Mouse (Mus musculus) spleen, postnatal 14 days (tissue): ENCODE measurements around the gene Agbl3.

Source experiments
- DNase-seq, 2 experiments: peaks; one replicate each; pipeline ENCODE4 v3.0.0; 2021 to 2022; ENCODE audit warnings: low spot score in 2 of 2

Agbl3 gene

DNA sequence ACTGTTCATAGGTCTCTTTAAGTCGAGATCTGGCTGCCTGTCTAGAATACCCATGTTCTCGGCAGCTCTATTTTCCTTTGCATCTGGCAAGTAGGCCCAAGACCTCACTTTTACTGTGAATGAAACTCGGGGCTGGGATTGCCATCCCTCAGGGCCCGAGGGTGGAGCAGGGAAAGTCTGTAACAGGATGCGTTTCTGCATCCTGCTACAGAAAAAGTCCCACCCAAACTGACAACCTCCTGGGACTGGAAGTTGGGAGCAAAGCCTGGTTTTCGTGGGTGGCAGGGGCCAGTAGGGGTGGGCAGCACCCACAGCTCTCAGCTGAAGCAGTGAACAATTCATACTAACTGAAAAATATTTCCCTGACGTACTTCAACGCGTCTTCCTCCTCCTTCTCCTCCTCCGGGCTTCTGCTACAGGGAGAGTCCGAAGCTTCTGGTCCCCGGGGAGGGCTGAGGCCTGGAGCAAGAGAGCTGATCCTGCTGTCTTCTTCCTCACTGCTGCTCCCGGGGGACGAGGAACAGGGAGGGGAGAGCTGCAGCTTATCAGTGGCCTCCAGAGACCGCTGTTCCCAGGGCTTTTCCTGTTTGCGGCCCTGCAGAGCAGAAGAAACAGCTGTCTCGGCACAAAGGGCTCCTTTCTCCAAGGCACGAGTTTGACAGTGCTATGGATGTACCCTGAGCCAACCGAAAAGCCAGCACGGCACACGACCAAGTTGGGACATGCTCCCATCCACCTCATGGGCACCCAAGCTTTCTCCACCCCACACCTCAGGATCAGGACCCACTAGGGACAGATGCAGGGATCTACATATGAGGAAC, 94.1 kb downstream of the Agbl3 start:
- no peak for DNase-seq

DNA sequence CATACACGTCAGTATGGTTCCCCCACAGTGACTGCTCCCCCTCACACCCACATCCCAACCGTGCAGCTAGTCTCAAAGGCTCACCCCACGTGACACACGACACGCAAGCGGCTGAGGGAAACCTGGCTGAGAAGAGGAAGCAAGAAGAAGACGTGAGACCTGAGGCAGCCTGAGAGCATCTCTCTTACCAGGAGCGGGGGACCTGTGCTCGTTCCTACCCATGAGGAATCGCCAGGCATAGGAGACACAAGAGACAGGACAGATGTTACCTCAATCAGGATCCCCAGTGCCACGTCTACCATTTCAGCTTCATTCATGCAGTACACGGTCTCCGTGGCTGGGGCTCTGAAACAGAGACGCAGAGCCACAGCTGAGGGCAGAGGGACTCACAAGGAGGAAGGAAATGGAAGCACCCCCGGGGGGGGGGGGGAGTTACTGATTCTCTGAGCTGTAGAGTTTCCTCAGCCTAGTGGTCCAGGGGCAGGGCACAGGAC, 95.1 kb downstream of the Agbl3 start:
- peak; percentile 41 to 53 for DNase-seq

DNA sequence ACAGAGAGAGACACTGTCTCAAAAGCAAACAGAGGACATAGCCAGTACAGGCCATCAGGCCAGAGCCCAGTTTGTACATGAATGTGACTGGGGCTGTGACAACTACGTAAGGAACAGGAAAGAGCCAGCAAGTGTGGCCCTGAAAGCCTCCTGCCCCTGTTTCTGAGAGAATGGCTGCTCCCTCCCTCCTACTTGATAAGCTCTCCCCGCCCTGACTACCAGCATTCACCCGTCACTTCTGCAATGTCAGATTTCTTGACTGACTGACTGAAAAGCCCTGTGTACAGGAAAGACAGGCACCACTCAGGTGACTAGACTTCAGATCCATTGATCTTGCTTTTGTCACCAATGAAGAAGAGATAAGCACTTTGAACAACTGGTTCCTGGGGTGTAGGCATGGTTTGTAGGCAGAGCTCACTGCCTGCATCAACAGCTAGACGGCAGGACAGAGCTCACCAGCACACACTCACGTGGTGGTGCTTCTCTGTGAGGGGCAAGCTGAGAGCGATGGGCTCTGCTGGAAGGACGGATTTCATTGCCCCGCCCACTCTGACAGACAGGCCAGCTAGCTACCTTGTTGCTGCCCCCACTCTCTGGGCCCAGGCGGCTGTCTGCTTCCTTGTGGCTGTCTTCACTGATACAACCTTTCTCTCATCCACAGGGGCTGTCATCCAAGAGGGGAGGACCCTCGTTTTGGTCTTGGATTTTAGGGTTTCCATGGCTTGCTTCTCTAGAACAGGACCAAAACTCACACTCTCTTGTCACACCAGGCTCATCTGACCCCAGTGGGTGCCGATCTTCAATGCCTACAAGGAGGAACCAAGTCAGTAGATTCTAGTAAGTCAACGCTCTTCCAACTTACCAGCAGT, 96.0 kb downstream of the Agbl3 start:
- DNase-seq = peak in 1 of 2 experiments; percentile 6

DNA sequence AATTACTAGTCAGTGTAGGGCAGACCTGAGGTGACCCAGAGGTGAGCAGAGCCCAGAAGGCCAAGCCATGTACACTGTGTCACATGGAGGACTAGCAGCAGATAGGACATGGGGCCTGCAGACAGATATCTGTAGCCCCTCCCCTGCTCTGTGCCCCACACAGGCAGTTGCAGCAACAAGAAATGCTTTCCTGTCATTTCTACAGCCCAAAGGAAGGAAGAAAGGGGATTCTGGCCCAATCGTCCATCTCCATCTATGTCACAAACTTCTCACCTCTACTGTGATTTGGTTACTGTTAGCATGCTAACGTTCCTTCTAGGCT, 96.6 kb downstream of the Agbl3 start:
- DNase-seq = peak in 1 of 2 experiments; percentile 6

DNA sequence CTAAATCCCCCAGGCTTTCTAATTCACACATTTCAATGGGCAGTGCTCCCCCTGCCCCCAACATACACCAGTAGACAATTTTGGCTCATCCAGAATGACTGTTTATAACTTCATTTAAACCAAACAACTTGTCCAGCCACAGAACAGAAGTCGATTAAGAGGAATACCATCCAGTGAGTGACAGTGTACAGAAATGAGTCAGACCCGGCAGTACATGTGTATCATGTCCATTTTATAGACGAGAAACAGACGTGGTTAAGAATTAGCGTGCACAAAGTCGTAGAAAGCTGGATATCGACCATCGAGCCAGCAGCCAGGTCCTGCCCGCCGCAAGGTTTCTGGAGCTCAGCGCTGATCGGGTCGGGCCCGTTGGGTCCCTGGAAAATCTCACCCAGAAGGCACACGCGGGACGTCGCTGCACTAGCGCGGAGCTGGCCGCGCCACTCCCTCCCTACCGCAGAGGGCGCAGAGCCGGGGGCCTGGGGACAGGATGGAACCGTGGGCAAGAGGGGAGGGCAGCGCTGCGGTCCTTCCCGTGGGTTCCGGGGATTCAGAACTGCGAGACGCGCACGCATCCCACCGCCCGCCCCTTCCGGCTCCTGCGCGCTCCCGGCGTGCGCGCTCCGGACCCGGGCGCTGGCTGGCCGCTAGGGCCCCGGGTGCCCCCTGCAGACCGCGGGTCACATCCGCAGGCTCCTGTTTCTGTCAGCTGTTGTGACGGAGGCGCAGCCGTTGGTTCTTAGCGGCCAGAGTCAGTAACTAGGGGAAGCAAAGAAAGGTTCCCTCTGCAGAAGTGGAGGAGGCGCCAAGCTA, 97.5 kb downstream of the Agbl3 start, which contains the start of gene Cyren:
TSS of gene Cyren (minus strand) at position 552 of the 813 bp plus-strand sequence.
- peak; percentile 78 to 86 for DNase-seq

DNA sequence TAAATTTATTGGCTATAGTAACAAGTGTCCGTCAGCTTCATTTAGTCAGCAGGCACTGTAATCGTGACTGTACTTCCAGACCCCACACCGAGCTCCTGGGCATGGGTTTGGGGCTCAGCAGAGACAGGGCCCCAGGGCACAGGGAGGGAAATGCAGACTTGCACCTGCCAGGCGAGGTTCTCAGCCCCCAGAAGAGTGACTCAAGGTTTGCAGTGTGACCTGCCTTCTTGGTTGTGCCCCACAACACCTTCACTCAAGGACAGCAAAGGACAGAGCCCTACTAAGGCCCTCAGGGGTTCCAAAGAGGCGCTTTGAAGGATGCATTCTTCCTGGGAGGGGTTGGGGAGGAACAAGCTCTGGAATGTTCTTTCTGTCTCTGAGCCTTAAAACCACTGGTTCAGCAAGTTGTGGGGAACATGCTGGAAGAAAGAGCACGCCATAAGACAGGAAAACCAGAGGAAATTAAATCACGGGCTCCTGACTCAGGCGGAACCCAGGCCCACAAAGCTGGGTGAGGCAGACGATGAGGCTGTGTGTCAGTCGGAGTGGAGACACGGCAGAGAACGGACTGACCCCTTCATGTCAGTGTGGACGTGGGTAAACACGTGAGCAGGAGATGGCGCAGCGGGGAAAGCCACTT, 99.0 kb downstream of the Agbl3 start:
- DNase-seq = no peak

DNA sequence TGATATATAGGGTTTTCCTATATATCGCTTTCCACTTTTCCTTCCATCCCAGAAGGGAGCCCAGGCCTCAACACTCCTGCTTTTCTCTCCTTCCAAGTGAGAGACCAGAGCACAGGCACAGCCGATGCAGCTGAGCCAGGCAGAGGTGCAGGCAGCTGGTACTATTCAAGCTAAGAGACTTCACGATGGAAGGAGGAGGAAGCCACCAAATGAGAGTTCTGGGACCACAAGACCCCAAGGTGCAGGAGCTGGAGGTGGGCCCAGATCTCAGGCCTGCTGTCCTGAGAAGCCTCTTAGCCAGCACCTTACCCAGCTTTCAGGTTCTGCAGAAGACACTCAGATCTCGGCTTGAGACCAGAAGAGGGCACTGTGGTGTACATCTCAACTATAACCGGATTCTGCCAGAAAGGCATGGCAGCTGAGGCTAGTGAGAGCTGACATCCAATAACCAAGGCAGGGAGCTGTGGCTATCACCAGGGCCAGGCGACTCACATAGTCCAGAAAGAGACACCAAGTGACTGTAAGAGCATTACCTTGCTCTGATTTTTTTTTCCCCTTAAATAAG, 99.8 kb downstream of the Agbl3 start:
- DNase-seq = peak in 1 of 2 experiments; percentile 52

DNA sequence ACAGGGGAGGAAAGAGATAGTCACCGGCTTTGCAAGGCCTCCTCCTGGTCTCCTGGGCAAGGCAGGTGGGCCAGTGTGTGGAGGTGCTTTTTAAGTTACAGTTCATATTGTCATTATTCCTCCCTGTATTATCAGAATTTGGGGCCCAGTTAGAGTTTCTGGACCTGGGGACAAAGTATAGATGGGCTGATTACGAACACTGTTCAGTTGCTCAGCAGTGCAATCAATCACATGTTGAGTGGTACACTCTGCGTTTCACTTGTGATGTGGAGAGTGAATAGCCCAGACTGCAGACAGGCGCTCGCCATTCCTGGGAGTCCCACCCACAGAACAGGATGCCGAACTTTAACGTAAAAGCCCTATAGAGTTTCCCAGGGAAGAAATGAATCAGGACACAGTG, 104.5 kb downstream of the Agbl3 start:
- DNase-seq = no peak

DNA sequence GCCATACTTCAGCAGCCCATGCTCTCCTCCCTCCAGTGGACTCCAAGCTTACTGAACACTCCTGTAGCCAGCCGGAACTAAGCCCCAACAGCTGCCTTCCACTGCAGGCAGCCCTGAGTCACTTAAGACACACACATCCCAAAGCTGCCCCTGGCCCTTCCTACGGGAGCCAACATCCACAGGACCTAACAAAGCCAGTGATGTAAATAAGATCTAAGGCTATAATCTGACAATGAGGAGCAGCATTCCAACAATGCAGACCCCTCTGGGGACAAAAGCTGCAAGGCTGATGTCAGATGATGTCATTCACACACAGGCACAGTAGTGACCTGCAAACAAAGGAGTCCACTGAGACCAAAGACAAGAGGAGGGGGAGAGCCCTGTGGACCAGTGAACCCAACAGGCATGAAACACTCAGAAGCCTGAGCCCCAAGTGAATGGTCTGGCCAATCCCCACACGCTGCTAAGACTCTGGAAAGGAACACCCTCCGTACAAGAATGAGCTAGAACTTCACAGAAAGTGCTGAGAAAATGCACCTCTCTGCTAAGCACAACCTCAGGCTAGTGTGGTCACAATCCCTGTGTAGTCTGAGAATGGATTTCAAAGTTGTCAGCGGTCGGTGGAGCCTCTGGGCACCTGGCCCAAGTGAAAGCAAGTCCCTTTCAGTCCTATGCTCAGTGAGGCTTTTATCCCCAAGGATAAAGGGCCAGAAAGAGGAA, 107.1 kb downstream of the Agbl3 start:
- DNase-seq = no peak

DNA sequence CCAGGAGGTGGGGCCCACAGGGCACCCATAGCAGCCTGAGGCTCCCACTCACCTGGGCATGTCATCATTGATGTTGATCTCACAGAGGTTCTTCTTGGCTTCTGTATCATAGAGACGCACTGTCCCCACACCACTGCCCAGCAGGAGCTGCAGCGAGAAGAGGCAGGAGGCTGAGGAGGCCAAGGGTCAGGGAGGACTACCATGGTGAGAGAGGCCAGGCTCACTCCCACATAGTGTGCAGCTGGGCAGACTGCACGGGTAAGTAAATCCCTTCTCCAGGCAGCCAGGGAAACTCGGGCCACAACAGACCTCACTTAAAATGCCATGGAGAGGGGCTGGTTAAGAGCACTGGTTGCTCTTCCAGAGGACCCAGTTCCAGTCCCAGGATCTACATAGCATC, 109.0 kb downstream of the Agbl3 start:
- no peak for DNase-seq

DNA sequence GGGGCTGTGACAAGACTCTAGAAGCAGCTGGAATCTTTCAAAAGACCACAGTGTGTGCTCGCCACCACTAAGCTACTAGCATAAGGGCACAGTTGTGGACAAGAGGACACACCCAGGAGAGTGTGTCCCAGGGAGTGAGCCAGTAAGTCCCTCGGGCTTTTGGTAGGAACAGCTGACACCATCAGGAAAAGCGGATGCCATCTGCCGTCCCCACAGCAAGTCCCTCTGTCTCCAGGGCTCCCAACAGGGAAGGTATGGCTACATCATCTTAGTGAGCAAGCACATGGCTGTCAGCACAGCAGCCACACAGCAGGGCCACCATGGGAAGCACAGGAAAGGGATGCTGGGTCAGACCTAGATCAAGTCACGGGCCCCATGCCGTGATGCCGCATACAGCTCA, 115.3 kb downstream of the Agbl3 start:
- no peak for DNase-seq

DNA sequence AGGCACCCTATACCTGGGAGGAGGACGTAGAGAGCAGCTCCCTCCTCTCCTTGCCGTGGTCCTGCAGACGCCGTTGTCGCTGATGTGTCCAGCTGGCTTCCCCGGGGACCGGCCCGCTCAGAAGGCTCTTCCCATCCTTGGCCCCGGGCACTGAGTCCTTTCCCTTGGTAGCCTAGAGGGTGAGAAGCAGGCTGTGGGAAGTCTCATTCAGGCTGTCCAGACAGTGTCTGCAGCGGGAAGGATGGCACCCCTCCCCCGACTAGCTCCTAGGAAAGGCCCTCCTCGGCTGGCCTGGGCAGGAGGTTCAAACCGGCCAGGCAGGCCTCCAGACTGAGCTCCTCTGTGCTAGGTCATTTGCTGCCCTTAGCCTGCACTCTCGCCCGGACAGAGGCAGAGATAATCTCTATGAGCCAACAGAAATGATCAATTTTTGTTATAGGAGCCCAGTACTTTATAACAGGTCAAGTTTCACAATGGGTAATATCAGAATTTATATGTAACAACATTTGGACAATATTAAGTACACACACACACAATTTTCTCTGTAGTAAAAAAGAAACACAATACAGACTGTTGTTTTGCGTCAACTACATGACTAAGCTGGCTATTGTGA, 116.0 kb downstream of the Agbl3 start:
- no peak for DNase-seq

DNA sequence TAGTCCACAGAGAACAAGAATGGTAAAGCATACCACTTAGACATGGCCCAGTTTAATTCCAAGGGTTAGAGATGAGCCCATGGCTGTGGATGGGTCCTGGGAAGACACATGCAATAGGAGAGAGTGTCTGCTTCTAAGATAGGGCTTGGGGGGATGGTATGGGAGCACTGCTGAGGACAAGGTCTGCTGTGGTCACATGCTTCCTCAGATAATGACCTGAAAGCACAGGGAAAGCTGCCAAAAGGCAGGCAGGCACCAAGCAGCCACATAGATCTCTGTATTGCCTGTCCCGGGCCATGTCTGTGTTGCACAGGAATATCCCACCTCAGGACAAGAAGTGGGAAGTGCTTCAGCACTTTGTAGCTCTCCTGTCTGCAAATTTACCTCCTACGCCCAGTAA, 118.9 kb downstream of the Agbl3 start:
- no peak for DNase-seq

DNA sequence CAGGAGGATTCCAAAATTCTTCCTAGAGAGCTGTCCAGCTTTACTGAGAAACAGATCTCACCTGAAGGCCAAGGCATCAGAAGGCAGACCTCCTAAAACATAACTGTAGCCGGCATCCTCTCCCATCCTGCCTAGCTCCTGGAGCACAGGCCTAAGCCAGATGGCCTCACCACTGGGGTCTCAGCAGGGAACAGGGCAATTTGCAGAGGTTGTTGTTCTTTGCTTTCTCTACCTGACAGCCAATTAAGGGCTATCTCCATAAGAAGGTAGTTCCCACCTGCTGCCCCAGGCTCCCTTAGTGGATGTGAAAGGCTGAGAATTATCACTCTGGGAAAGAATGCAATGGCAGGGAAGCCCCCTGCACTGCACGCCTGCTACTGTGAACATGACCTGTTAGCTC, 120.8 kb downstream of the Agbl3 start:
- DNase-seq = no peak

DNA sequence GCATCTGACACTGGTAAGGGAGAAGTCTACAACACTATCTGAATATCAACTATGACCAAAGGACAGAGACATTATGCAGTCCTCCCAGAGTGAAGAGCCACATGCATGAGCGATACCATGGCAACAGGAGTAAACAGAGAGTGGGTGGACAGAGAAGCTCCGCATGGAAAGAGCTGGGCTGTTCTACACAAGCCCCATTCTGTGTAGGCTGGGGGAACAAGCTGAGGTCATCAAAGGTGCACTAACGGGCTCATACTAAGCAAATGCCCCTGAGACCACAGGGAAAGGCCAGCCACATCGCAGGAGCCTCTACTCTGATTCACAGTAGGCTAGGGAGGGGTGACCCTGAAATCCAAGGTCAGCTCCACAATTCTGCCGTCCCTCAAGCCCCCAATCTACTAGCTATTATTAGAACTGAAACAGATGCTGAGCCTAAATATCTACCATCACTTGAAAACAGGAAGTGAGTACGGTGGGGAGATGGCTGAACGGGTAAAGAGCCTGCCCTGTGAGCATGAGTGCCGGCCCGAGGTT, 121.7 kb downstream of the Agbl3 start:
- no peak for DNase-seq

DNA sequence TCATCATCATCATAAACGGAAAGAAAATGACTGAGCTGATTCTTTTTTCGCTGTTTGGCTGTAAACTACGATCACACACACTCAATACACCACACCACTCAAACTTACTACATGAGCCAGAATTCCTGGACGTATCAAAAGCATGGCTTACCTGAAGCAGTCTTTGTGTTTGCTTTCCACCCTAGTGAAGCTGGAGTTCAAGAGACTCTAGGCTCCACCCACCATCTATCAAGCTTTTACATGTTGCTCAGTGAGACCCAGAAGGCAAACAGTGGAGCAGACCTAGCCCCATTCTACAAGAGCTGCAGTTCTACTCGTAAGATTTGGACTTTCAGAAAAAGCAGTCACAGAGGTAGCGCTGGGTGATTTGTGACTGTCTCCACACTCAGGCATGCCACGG, 122.3 kb downstream of the Agbl3 start:
- DNase-seq = no peak

DNA sequence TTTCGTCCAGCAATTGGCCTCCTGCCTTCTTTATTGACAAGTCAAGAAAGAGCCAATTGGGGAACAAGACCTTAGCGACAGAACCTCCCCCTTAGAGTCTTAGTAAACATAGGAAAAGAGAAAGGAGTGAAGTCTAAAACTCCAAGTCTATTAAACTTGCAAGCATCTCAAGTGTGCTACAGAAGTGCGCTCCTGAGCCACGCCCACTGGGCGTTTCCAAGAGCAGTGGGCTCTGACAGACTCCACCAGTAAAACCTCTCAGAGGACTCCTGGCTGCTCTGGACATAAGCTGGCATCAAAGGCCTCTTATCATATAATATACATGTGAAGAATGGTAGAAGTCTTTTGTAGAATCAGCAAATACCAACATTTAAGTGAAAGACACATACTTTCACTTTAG, 123.2 kb downstream of the Agbl3 start:
- no peak for DNase-seq

DNA sequence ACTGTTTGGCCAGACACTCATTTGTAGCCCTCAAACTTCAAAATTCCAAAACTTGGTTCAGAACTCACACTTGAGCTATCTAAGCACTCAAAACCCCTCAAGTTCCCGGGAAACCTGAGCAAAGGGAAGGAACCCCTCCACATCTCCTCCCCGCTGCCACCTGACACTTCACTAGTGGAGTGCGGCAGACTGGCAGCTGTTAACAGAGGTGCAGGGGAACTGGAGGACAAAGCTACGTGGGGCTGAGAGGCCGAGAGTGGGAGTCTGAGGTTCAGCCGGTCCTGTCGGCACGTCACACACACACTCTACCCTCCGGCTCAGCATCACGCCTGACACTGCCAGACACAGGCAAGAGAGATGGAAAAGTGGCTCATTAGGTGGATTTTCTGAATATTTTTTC, 123.6 kb downstream of the Agbl3 start:
- DNase-seq = no peak

DNA sequence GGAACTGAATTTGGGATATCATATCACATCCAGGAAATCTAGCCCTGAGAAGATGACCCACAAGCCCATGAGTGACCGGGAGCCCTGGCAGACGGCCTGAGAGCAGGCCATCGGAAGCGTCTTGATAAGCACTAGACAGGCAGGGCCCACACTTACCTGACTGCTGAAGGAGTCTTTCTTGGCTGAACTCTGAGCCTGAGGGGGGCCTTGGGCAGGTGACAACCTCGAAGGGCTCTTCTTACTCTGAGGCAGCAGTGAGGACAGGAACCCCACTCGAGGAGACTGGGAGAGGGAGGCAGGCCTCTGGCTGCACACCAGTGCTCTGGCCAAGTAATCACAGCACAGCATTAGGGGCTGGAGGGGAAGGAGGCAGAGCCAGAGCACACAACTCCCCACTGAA, 124.1 kb downstream of the Agbl3 start:
- DNase-seq = no peak

DNA sequence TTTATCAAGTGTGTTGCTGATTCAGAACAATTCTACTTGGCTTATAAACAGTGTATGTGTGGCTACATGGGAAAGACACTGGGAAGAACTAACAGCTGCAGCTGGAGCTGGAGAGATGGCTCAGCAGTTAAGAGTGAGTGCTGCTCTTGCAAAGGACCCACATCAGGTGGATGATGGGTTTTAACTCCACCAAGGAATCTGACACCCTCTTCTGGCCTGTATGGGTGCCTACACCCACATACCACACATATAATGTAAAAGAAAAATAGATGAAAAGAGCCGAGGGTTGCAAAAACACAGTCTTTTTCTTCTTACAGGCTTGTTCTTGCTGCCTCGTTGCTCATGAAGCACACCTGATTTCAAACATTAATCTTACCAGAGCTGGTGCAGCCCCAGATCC, 125.9 kb downstream of the Agbl3 start:
- DNase-seq = no peak
